Mouse (Mus musculus) urinary bladder, adult 2 months (tissue): ENCODE measurements around the gene Bicd2. TPM values are rescaled to one million over a fixed set of nuclear protein-coding genes. Genes with fewer than 3 reads are reported as not detected.
"Not testable (repeated sequence)": the region's sequence is repeated elsewhere in the genome, so short reads cannot be mapped to it uniquely, and the experiment has no call there.

Experiments used
- DNase-seq: peaks from one replicate; pipeline ENCODE4 v3.0.0; 2022; ENCODE audit warnings: low spot score
- polyA plus RNA-seq: library from polyadenylated mRNA; depleted of rRNA; stranded (reverse); fragments of >200 nt; gene quantifications from 2 replicates; pipeline ENCODE4 v1.2.3, GENCODE M21; 2012

The Bicd2 gene
- polyA plus RNA-seq, 1 experiment = 41.8 TPM

DNA sequence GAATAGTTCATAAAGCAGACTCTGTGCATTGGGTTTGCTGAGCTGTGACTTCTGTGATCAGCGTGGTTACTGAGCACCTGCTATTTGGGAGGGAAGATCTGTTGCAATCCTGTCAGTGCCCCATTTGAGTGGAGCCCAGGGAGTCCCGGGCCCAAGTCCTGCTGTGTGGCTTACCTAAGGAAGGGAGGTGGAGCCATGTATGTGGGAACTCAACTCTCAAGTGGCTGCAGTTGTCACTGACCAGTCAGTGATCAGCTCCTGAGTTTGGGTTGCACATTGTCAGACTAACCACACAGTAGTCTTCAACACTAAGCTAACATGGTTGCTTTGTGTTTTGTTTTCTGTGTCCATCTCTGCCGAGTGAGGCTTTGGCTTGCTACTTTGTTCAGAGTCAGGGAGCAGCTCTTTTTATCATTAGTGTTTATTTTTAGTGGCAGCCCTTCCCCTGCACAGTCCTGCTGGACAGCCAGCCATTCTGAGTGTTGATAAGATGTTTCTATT lies 19.6 kb downstream of the Bicd2 start:
- DNase-seq = no peak

DNA sequence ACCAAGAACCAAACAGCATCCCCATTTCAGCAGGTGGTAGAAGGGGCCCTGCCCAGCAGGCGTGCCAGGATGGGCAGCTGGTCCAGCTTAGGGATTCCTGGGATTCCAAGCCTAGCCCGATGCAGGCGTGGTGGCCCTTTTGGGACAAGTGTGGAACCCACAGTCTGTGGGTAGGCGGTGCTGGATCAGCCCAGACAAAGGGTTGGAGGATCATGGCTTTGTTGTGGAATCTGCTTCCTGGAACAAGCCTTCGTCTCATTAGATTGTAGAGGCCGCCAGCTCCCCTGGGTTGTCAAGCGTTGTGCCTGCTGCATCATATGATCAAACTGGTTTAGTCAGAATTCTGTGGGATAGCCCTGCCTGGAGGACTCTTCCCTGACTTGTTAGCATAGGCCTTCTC lies 21.0 kb downstream of the Bicd2 start:
- no peak for DNase-seq

DNA sequence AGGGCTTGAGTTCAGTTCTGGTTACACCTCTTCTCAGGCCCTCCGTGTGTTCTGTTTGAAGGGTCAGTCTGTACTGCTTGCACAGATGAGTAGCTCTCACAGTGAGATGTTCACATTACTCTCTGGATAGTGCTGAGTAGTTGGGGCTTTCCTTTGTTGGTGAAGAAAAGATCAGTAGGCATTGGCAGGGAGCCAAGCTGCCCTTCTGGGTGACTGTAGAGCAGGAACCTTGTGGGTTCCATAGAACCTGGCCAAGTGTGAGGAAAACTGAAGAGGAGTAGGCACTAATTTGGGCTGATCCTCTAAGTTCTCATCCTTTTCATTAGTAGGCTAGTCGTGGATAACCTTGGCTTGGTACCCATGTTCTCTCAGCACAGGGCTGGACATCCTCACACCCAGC lies 21.4 kb downstream of the Bicd2 start:
- no peak for DNase-seq

DNA sequence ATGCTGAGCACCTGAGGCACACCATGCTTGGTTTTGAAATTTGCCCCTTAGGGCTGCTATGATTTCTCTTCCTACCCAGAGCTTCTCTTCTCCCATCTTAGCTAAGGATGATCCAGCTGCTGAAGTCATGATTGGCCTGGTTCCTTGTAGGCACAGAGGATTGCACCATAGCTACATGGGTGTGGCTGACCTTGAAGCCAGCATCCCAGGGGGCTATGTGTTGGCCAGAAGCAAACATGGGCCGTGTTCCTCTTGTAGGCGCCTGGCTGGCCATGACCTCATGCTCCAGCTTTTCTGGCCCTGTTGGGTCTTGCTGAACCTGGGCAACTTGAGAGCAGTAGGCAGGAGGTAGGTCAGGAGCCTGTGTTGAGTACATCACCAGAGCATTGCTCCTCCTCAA lies 23.3 kb downstream of the Bicd2 start:
- no peak for DNase-seq

DNA sequence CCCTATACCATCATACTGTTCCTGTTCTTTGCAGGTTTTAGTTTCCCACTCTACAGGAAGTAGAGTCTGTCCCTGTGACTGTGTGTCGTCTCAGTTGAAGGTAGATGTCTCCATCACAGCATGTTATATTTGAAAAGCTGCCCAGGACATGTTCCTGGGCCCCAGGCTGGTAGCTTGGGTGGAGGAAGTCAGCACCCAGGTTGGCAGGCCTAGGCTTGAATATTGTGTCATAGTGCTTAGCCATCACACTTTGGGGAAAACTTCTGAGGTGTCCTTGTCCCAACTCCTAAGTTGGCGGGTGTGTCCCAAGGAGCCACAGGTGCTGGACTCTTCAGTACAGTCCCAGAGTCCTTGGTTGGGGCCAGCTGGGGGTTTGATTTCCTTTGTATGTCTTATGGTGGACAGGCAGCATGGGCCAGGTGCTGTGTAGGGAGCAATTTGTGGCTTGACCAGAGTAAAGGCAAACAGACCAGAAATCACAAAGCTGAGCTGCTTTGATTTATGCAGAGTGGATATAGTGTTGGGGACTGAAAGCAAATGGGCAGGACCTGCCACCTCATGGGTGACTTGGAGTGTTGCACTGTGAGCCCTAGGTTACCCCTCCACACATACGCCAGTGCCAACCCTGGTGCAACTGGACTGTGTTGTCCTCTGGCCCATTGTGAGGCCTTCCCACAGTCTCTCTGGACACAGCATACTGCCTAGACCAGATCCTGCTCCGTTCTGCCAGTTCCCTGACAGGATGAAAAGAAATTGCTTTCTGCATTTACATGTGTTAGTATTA lies 26.5 kb downstream of the Bicd2 start:
- DNase-seq = no peak

DNA sequence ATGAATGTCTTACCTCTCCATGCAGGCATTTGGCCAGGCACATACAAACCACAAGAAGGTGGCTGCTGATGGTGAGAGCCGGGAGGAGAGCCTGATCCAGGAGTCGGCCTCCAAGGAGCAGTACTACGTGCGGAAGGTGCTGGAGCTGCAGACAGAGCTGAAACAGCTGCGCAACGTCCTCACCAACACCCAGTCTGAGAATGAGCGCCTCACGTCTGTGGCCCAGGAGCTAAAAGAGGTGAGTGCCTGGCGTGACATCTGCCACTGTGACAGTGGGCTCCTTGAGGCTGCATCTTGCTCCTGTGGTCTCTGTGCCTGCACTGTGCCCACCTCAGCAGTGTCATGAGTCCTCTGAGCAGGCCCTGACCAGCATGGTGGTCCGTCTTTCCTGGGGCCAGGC lies 28.0 kb downstream of the Bicd2 start:
- no peak for DNase-seq

DNA sequence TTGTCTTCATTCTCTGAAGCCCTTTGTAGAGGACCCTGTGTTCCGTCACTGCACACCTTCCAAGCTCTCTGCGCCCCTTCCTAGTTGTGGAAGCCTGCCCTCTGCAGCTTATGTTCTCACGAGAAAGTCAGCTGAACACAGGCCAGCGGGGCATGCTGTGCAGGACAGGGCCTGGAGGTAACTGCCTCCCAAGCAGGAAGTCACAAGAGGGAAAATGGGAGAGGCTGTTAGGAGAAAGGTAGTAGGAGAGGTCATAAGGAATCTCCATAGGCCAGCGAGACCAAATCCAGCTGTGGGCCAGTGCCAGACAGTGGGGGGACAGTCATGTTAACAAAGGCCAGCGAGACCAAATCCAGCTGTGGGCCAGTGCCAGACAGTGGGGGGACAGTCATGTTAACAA lies 28.8 kb downstream of the Bicd2 start:
- not testable (repeated sequence) for DNase-seq

DNA sequence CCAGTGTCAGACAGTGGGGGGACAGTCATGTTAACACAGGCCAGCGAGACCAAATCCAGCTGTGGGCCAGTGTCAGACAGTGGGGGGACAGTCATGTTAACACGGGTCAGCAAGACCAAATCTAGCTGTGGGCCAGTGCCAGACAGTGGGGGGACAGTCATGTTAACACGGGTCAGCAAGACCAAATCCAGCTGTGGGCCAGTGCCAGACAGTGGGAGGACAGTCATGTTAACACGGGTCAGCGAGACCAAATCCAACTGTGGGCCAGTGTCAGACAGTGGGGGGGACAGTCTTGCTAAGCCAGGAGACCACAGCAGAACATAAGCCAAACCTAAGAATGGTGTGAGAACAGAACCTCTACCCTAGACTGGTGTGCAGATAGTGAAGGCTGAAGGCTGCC lies 29.5 kb downstream of the Bicd2 start:
- DNase-seq = not testable (repeated sequence)

DNA sequence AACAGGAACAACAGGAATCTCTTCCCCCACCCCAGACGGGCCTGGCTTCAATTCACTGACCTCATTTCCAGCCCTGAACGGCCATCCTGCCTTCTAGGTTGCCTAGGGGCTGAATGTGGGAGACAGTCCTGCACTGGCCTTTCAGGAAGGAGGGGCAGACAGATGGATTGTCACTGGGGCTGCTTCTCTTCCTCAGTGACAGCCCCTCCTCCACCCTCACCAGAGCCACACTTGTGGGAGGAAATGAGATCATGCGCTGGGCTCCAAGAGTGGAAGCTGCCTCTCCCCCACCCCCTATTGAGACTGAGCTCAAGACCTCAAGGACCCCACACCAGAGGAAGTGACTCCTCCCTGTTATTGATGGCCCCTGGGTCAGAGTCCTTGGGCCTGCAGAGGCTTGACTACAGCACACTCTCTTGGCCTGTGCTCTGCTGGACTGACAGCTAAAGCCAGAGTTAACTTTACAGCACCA lies 30.1 kb downstream of the Bicd2 start:
- no peak for DNase-seq

DNA sequence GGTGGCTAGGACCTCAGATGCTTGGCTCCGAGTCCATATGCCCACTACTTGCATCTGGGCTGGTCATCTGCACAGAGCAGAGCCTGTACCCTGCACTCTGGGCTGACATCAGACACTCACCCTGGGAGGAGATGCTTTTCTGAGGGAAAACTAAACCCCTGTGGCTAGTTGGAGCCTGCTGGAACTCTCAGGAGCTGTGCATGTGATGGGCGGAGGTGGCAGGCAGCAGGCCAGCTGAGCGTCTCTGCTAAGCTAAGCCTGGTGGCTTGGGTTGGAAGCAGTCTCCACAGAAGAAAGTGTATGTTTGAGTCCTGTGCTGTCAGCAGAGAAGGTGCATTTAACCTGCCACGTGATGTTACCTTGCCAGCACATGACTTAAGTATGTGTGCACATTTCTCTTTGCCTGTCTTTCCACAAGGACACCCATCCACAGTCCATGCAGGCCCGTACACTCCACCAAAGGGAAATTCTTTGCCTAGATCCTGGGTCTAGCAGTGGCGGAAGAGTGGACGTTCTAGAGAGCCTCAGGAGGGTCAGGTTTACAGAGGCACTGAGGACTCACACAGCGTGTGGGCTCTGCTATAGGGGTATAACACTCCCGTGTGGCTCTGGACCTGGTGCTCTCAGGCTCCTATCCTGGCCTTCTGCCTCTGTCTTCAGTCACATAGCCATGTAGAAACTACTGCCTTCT lies 31.1 kb downstream of the Bicd2 start:
- no peak for DNase-seq

DNA sequence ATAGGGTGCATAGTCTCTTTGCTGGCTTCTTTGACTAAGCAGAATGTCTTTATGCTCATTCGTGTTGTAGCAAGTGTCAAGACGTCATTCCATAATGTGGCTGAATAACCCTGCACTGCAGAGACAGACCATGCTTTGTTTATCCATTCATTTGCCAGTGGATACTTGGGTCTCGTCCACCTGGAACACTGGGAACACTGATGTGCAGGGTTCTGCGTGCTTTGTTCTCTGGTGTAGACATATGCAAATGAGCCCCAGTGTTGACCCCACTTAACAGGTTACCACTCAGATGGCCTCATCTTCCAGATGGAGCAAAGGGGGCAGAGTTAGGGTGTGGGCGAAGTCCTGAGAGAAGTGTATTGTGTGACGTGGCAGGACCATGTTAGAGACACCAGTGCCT lies 32.9 kb downstream of the Bicd2 start:
- no peak for DNase-seq

DNA sequence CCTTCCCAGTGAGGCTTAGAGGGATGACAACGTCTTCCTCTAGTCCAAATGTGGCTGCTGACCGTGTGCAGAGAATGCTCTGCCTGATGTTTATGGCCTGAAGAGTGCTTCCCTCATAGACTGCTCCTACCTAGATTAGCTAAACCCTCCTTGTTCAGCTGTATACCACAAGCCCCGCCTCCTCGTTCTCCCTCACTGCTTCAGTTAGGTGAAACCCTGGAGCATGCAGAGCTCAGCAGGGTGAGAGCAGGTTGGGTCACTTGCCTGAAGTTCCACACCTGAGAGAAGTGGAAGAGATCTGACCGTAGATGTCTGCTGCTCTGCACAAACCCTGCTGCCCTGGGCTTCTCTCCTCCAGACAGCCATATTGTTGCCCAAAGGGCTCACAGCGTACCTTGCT lies 33.3 kb downstream of the Bicd2 start:
- DNase-seq = no peak

DNA sequence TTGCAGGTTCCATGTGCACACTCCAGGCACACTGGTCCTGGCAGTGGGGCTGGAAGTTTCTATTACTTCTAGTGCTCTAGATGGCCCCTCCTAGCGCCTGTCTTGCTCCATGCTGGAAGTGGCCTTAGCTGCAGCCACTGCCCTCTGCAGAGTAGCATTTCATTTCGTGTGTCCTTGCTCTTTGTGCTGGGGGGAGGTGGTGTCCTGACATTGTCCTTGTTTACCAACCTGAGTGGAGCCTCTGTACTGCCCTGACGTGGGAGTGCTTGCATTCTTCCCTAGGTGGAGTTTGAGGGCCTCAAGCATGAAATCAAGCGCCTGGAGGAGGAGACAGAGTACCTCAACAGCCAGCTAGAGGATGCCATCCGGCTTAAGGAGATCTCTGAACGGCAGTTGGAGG lies 36.2 kb downstream of the Bicd2 start:
- DNase-seq = no peak

DNA sequence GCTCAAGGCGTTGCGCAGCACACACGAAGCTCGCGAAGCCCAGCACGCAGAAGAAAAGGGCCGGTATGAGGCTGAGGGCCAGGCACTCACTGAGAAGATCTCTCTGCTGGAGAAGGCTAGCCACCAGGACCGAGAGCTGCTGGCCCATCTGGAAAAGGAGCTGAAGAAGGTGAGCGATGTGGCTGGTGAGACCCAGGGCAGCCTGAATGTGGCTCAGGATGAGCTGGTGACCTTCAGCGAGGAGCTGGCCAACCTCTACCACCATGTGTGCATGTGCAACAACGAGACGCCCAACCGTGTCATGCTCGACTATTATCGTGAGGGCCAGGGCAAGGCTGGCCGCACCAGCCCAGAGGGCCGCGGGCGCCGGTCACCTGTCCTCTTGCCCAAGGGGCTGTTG lies 37.9 kb downstream of the Bicd2 start:
- DNase-seq = no peak

DNA sequence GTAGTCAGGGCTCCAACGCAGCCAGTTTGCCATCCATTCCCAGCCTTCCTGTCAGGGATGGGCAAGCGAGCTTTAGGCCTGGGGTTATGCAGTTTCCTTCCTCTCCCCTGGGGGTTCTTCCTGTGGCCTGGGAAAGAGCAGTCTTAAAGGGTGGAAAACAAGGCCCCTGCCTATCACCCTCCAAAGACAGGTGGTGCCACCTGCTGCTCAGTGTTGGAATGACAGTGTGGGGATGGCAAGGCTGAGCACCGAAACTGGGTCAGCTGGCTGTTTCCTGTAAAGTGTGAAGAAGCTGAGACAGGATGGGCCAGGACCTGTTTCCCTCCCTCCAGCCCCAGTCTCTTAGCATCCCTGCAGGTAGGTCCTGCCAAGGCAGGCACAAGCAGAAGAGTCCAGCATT lies 39.8 kb downstream of the Bicd2 start:
- peak; percentile 75 for DNase-seq

DNA sequence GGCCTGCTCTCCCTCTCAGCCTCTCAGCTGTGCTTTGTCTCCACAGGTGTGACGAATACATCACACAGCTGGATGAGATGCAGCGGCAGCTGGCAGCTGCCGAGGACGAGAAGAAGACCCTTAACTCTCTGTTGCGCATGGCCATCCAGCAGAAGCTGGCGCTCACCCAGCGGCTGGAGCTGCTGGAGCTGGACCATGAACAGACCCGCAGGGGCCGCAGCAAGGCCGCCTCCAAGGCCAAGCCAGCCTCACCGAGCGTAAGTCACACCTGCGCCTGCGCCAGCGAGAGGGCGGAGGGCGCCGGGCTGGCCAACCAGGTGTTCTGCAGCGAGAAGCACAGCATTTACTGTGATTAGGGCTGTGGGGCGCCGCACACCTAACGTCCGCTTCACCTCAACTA lies 41.6 kb downstream of the Bicd2 start:
- DNase-seq = no peak

DNA sequence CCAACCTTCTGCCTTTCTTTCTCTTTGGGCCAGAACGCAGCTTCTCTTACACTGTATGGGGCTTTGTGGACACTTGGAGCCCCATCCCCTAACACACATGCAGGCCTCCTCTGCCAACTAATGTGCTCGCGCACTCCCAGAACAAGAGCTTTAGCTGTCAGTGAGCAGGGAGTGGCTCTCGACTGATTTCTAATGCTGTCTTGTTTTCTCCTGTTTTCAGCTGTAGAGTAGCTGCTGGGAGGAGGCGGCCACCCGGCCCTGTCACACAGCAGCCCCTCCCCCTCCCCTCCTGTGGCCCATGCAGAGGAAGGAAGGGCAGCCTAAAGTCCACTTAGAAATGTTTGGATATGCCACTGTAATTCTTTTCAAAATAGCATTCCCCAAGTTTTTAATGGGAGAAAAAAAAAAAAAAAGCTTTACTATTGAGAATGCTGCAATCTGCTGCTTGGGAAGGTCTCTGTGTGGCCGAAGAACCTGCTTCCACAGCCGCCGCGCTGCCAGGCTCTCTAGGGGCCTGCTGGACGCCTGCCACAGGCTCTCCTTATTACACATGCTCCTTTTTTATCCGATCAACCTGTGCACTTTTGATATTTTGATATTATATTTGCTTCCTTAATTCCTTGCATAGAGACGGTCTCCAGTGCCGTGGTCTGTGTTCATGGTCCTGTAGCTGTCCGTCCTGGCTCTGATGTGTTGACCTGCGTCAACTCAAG lies 43.5 kb downstream of the Bicd2 start:
- DNase-seq = no peak

DNA sequence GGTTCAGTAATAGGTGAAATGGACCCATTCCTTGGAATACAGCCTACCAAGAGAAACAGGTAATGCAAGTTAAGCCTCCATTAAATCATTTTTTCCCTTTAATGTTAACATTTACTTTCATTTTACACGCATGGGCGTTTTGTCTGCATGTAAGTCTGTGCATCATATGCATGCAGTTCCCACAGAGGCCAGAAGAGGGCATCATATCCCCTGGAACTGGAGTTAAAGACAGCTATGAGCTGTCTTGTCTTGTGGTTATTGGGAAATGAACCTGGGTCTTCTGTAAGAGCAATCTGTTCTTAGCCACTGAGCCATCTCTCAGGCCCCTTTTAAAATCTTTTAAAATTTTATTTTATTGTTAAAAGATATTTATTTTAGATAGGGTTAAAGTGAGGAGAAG lies 50.0 kb downstream of the Bicd2 start:
- no peak for DNase-seq

DNA sequence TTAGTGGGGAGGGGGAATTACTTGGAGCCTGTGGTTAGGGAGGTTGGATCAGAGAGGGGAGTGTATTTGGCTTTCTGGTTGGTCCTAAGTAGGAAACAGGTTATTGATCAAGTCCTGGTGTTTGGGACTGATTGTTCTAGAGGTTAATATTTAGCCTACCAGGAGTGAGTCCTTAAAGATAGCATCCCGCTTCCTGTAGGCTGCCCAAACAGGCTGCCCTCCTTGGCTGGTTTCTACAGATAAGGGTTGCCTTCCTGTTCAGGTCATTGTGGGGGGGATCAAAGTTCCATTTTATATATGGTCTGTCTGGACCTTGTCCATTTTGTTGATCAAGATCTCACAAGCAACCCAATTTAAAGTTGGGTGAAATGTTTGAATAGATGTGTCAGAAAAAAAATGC lies 52.2 kb downstream of the Bicd2 start:
- DNase-seq = no peak

DNA sequence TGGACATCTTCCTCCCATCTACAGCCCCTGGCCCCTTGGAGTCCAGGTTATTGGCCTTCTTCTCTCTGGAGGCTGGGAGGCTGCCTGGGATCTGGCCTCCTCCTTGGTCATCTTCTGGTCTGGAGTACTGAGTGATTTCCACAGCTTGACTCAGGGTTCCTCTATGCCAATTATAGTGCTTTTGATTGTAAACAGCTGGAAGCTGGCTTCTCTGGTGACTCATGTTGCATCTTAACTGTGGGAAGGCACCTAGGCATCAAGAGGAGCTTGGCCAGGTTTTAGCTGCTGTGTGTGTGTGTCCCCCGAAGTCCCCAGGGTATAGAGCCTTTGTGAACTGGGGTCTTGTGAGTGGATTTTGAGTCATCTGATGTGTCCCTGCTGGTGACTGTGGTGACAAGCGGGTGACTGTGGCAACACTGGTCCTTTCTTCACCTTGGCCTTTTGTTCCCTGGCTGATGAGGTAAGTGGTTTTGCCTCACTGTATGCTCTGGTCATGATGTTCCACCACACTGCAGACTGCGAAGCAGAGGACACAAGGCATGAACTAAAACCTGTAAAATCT lies 53.6 kb downstream of the Bicd2 start:
- DNase-seq = no peak

DNA sequence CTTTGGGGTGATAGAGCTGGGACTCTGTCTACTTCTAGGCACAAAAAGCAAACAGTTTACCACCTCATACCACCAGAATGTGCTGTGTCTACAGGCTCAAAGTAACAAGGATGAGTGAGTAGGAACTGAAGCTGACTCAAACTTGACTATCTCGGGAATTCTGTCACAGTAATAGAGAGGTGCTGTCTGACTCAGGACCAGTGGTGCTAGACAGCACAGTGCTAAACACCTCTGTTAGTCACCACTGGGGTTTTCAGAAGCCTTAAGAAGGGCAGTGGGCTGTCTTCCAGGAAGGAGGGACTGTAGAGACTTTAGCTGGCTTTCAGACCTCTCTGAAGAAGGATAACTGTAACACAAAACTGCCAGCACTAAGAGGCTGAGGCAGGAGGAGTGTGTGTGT lies 55.4 kb downstream of the Bicd2 start:
- DNase-seq = no peak

DNA sequence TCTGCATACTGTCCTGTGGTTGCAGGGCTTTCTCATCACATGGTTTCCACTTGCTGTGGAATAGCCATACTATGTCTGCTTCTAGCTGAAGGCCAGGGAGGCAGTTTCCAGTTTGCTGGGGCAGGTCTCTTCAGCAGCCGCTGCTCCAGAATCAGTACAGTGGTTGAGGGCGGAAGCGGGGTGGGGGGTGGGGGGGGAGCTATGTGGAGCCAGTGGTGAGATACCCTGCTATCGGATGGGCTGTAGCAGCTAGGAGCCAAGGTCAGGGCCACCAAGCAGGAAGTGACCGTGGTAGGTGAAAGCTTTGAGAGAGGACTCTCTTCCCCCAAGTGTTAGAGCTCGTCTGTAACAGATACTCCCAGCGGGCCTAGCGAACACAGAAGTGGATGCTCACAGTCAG lies 56.8 kb downstream of the Bicd2 start:
- DNase-seq = no peak
